Mouse (Mus musculus) Patski (cell line): ENCODE results near the gene Mab21l2. TPM values are rescaled to one million over a fixed set of nuclear protein-coding genes. Genes with fewer than 3 reads are reported as not detected.

Experiments used
- ATAC-seq: fragments of 100-300 bp; one replicate; pipeline ENCODE4 v1.8.0; 2021
- CTCF ChIA-PET: fragments of 350-600 bp; sonication (Branson Sonifier 250); formaldehyde crosslinking; loops from one replicate; lab custom pipeline; 2022; ENCODE audit warnings: inconsistent platforms; lab: Charles Lee
- POLR2A ChIA-PET: fragments of 350-600 bp; sonication (Branson Sonifier 250); formaldehyde crosslinking; loops from one replicate; lab custom pipeline; 2022; ENCODE audit warnings: antibody characterized with exemption, inconsistent platforms; lab: Charles Lee
- DNase-seq: peaks from one replicate; pipeline ENCODE4 v3.0.0-alpha.2; 2011; ENCODE audit warnings: low read depth, low spot score
- H3K27me3 ChIP-seq: fragments of 371-371 bp; one replicate; pipeline ENCODE4 v1.5.1; 2021
- CTCF ChIP-seq: fragments of 100-300 bp; IDR thresholded peaks from one replicate; pipeline ENCODE4 v1.5.1; 2021
- in situ Hi-C: fragments of 300-500 bp; cut with MboI; formaldehyde crosslinking; loops from 3 replicates; pipeline ENCODE4 v1.11.1; 2018; ENCODE audit warnings: low pct_unique_long_range_greater_than_20kb, mixed read lengths
- polyA plus RNA-seq: library from polyadenylated mRNA; unstranded; gene quantifications from one replicate; pipeline ENCODE4 v1.2.3, GENCODE M21; 2021

Gene Mab21l2
- polyA plus RNA-seq, 1 experiment from 2014 or later: not detected

DNA sequence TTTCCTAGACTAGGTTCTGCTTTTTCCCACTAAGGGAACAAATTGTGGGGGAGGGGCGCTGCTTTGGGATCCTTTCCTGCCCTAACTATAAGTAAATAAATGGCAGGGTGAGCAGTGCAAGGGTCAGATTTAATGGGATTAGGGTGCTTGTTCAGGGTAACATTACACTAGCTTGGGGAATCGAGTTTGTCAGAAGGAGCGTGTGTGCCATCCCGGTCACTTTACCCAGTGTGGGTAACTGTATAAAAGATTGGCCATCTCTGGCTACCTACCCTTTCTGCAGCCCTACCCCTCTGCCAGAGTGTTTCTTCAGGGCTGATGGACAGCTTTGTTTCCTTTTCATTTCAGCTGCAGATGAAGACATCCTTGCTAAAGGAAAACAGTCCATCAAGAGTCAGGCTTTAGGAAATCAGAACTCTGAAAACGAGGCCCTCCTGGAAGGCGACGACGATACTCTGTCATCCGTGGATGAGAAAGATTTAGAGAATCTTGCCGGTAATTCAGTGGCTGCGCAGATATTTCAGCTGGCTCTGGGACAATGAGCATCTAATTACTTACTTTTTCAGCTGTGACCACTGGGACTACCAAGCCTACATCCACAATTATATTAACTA is 8.8 kb downstream of the Mab21l2 start:
- in situ Hi-C loops: no loop called here
- TF ChIP-seq CTCF: no peak

DNA sequence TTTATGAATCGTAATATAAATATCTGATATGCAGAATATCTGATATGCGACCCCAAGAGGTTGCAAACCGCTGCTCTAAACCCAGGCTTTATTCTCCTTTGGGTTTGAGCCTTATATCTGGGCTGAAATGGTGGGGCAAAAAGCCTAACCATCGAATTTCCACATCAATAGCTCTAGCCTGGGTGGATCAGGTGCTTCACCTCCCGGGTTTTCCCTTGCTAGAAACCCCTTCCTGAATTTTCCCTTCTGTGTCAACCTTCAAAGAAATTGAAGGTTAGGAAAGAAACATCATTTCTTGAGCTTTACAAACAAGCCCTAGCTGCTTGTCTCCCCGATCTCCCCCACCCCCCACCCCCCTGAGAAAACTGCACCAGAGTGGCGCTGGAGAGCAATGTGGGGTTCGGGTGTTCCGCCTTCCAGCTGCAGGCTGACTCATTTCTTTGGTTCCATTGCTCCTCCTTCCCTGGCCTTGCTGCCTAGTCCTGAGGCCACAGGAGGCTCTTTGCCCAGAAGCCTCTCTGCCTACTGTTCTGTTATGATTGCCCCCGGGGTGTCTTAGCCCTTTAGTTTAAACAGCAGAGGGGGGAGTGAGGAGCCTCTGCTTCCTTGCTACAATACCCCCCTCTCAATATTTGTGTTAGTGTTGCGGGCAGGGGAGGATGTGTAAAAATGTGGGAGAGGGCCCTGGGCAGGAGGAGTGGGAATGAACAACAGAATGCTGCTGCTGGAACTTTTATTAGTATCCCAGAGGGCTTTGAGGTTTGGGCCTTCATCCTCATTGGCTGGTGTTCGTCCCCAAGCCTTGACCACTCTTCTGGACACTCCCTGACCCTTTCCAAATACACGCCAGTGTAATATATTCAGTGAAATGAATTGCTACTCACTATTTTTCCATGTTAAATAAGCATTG is 9.5 kb downstream of the Mab21l2 start:
- peak; percentile 54 for ATAC-seq
- CTCF ChIA-PET: no interaction called here
- no peak for DNase-seq
- in situ Hi-C loops: no loop called here
- no peak for TF ChIP-seq CTCF
- H3K27me3 ChIP-seq: no peaks in the 10 kb centered on the region
- POLR2A ChIA-PET: no interaction called here

More for the DNA sequence above, 8.8 kb downstream of the Mab21l2 start:
- ChIA-PET POLR2A (no interaction called here), CTCF (no interaction called here)
- DNase-seq (no peak), ATAC-seq (no peak)
- H3K27me3 ChIP-seq: no peaks in the 10 kb centered on the region

DNA sequence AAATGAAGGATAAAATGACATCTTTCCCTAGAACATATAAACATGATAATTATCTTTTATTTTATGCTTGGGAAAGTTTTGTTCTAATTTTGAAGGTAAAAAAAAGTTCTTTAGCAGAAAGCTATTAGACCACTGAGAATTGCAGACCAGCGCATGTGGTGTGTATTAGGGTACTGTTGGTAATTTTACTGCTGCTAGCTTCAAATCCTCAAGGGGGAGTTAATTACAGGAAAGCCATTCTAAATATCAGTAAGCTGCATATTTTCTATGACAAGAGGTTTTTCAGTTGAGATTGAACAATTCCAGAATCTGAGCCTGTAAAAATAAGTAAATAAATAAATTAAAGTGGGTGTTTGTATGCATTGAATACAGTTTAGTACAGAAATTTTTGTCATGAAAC is 11.7 kb downstream of the Mab21l2 start:
- CTCF ChIA-PET: interaction anchor here (0.8 to 1.6 kb wide), 4 partner anchors 12 to 31 kb away, joined by 3 to 6 read pairs (median 4); partner anchors contain the start of gene Mab21l2
- in situ Hi-C loops: no loop called here
- no peak for TF ChIP-seq CTCF
- no peak for ATAC-seq
- no peak for DNase-seq
- POLR2A ChIA-PET: no interaction called here
- H3K27me3 ChIP-seq: no peaks in the 10 kb centered on the region

DNA sequence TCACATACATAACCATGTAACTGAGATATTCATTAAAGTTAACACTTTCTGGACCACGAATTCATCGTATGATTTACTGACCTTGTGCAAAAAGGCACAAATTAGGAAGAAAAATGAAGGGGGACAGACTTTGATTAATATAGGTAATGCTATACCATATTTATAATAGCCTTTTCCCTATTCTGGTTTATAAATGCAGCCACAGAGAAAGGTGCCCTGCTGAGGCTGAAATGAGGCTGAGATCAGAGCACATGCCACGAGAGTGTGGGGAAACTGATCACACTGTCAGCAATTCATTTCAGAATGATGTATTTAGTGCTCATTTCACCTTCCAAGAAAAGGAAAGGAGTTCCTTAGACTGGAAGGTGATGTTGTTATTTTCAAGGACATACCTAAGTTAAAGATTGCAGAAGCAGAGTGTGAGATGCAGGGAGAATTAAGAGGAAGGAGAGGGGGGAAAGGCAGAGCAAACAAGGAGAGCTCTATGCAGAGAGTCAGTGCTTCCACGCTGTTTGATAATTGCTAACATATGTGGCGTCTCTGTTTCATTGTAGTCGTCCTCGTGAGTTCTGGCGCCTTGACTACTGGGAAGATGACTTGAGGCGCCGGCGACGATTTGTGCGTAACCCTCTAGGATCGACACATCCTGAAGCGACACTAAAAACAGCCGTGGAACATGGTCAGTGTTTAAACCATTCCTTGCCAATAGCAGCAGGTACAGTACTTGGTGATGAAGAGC is 16.7 kb downstream of the Mab21l2 start:
- ATAC-seq (no peak), DNase-seq (no peak)
- H3K27me3 ChIP-seq: no peaks in the 10 kb centered on the region
- TF ChIP-seq CTCF: no peak
- ChIA-PET POLR2A (no interaction called here), CTCF (interaction anchor here (0.9 to 1.9 kb wide), 2 partner anchors 19 to 67 kb away, joined by 3 to 5 read pairs; no protein-coding TSS in a partner anchor)
- in situ Hi-C loops: no loop called here

DNA sequence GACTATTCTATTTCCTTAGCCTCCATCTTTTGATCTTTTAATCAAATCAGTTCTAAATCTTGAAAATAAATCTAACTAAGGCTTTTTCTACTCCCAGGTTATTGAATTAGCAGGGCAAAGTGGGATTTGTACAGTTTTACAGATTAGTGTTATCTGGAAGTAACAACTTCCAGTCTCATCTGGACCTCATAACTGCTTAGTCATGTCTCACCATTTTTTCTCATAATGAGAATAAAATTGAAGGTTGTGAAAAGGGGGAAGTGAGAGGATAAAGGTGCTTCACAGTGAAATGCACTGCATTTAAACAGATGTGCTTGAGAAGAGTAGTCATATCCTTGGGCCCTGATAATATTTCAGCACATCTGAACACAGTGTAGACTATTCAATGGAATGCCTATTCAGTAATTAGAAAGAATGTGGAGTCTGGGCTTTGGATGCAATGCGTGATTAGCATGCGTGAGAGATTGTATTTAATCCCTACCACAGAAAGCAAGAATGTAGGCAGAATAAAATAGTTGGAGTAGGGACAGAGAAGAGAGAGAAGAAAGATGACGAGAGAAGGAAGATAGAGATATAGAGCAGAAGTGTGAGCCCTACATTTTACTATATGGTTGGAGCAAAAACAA is 25.4 kb downstream of the Mab21l2 start:
- no peak for DNase-seq
- in situ Hi-C loops: no loop called here
- no peak for TF ChIP-seq CTCF
- ChIA-PET POLR2A (interaction anchor here (0.7 kb wide), 1 partner anchor 288 kb away, joined by 3 read pairs; no protein-coding TSS in a partner anchor), CTCF (no interaction called here)
- H3K27me3 ChIP-seq: no peaks in the 10 kb centered on the region
- ATAC-seq: no peak

DNA sequence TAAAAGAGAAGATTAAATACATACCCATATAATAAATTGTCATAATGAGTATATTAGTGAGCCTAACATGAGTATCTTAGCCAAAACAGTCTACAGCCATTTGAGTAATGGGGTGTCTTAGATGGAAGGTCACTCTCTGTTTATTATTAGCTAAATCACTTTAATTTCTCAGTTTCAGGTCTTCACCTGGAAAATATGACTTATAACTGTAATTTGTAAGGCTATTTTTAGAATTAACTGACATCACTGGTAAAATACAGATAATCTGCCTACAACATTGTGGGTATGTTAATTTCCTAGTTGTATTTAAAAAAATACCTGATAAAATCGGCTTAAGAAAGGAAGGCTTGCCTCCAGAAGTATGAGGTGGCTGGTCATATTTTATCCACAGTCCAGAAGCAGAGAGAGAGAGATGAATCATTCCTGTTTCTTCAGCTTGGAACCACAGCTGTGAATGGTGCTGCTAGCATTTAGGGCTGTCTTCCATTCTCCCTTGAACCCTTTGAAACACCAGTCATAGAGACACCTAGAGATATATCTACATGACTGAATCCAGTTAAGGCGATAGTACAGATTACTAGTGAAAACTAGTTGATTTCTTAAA is 29.8 kb downstream of the Mab21l2 start:
- no peak for DNase-seq
- POLR2A ChIA-PET: no interaction called here
- ATAC-seq: peak; percentile 65
- TF ChIP-seq CTCF: no peak
- H3K27me3 ChIP-seq: no peaks in the 10 kb centered on the region
- in situ Hi-C loops: no loop called here
- CTCF ChIA-PET: no interaction called here

DNA sequence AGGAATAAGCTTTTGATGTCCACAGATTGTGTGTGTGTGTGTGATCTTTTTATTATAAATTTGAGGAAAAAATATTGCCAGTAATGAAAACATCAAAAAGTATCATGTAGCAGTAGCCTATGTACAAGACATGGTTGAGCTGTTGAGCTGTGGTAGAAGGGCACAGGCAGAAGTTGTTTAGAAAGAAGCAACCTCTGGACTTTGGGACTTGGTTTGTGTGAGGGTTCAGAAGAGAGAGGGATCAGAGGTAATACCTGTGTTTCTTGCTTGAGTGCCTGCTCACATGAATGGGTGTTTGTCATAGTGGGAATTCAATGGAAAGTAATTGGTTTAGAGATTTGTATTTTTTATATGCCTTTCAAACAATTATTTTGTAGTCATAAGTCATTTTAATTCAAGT is 47.8 kb downstream of the Mab21l2 start:
- DNase-seq (no peak), ATAC-seq (no peak)
- in situ Hi-C loops: no loop called here
- TF ChIP-seq CTCF: no peak
- ChIA-PET POLR2A (no interaction called here), CTCF (interaction anchor here (1.5 kb wide), 1 partner anchor 14 kb away, joined by 3 read pairs; no protein-coding TSS in a partner anchor)
- H3K27me3 ChIP-seq: no peaks in the 10 kb centered on the region
